Mouse (Mus musculus): ENCODE results near the gene Fam213a. TPM values are rescaled to one million over a fixed set of nuclear protein-coding genes. Genes with fewer than 3 reads are reported as not detected.

Gene Fam213a
- polyA plus RNA-seq, 1 experiment from 2014 or later: 46.7 TPM

DNA sequence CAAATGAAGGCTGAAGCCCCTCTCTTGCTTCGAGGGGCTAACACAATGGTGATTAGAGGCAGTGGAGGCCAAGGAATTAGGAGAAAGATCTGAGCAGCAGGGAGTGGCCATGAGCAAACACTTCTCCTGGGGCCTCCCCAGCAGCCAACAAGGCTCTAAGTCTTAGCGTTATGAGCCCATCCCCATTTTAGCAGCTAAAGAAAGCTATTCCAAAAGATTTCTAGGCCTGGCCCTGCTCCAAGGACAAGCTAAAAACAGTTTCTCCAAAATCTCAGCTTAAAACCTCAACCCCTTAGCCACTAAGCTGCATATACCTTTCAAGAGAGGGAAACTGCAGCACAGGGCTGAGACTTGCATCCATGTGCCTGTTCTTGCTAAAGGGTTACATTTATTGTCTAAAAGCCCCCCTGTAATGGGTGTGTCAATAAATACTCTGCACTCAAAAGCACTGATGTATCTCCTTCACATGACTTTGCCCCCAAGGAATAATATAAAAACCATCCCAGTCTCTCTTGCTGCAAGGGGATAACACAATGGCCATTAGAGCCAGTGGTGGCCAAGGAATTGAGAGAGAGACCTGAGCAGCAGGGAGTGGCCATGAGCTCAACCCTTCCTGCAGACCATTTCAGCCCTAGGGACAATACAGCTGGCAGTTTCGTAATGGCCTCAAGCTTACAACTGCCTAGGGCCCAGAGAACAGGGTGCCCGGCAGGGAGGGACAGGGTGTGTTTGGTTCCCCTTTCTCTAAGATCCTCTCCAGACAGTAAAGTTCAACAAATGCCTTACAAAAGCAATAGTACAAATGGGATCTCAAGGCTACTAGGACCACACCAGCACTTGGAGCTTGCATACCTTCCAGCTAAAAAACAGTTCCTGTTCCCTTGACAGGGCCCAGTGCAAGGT, 55.3 kb downstream of the Fam213a start:
- Histone ChIP-seq H3K27ac (replicated peaks) (peak overlapping the region; percentile 97), H3K4me3 (no peak overlapping the region), H3K27me3 (no peaks in the 10 kb centered on the region), H3K4me1 (peaks cover 84% of the 10 kb centered on the region), H3K9ac (replicated peaks) (no peak overlapping the region), H3K4me2 (replicated peaks) (0 out of 2 replicates have a peak overlapping the region, but pooled peaks have one; percentile 5), H3K36me3 (no peaks in the 10 kb centered on the region), H3K9me3 (no peaks in the 10 kb centered on the region)
- WGBS: 18% methylated on average over 4 of the region's 4 CpGs
- no peak for ATAC-seq (ENCODE audit: low FRiP score, low read depth)

DNA sequence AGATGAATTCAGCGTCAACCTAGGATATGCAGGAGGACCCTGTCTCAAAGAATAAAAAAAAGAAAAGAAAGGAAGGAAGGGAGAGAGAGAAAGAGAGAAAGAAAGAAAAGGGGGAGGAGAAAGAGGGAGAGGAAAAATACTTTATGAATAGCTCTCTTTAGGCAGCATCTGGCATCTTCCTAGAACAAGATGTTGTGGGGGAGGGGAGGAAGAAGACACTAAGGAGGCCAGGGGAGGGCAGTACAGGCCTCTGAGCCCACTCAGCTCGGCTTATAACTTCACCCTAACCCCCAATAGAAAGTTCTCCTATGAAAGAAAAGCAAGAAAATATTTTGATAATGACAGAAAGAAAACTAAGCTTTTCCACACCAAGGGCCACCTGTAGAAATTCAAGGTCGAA, 56.0 kb downstream of the Fam213a start:
- H3K9me3 ChIP-seq: no peaks in the 10 kb centered on the region
- H3K36me3 ChIP-seq: no peaks in the 10 kb centered on the region
- no peaks in the 10 kb centered on the region for H3K27me3 ChIP-seq
- H3K9ac ChIP-seq (replicated peaks): no peak overlapping the region
- H3K4me2 ChIP-seq (replicated peaks): 0 out of 2 replicates have a peak overlapping the region, but pooled peaks have one; percentile 5
- H3K27ac ChIP-seq (replicated peaks): peak overlapping the region; percentile 97
- peaks cover 85% of the 10 kb centered on the region for H3K4me1 ChIP-seq
- no peak for ATAC-seq (ENCODE audit: low FRiP score, low read depth)
- 27% methylated on average over 3 of the region's 3 CpGs for WGBS
- H3K4me3 ChIP-seq: no peak overlapping the region

DNA sequence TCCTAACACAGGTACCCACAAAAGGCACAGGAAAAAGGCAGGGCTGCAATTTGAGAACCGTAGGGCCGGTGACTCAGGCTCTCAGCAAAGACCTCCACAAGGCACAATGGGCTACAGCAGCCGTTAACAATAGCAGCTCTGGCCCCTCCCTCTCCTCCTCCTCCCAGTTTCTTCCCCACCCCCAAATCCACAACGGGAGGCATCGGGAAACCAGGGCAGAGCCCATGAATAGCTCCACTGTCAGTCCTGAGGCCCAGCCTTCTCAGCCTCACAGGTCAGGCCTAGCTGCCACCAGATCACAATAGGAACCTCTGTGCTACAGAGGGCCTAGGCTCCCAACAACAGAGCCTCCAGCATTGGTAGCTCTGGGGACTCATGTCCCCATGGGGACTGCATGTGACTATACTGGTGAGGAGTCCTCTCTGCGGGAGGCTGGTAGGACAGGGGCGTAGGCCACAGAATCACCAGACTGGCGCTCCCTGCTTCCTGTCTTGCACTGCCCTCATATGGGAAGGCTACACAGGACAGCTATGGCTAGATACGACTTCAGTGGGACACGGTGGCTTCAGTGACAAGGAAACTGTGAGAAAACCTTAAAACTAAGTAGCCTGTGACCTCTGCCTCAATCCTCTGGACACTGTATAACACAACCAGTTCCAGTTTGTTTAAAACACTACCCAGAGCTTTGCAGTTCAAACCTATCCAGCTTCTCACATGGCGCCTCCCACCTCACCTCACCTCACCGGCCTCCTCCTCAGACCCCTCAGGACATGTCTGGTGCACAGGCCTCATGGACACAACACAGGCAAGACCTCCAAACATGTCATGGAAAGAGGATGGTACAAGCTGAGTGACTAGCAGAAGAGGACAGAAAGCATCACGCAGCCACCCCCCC, 57.1 kb downstream of the Fam213a start:
- peak overlapping the region; percentile 42; the same call in 1 of the 2 replicates for H3K9ac ChIP-seq (replicated peaks)
- no peak overlapping the region for H3K4me3 ChIP-seq
- no peaks in the 10 kb centered on the region for H3K27me3 ChIP-seq
- H3K4me2 ChIP-seq (replicated peaks): peak overlapping the region; percentile 43
- no peaks in the 10 kb centered on the region for H3K9me3 ChIP-seq
- ATAC-seq (ENCODE audit: low FRiP score, low read depth): peak; percentile 90
- H3K36me3 ChIP-seq: no peaks in the 10 kb centered on the region
- H3K4me1 ChIP-seq: peaks cover 76% of the 10 kb centered on the region
- H3K27ac ChIP-seq (replicated peaks): peak overlapping the region; percentile 97
- 18% methylated on average over 13 of the region's 13 CpGs for WGBS

DNA sequence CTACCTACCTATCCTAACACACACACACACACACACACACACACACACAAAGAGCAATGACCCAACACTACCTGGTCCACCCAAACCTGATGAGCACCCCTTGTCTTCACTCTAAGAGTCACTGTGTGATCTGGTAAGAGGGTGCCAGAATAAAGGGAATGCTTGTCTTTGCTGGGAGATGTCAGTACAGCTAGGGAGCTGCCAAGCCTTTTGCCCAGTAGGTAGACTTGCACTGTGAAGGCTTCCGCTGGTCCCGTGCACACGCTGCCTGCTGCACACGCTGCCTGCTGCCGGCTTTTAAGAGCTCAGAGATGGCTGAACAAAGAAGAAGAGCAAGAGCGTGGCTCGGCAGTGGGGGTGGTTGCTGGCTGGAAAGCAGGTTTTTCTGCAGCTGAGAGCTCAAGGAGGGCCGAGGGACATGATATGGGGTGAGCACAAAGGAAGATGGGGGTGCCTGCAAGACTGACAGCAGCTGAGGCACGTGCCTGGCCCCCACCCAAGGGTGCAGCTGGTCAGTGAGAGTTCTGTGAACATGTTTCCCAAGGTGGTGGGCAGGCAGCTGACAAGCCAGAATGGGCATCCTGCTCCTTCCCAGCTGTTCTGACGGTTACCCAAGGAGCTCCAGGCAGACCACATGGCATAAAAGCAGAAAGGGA, 57.9 kb downstream of the Fam213a start:
- peak overlapping the region; percentile 6 for H3K4me3 ChIP-seq
- peaks cover 78% of the 10 kb centered on the region for H3K4me1 ChIP-seq
- no peaks in the 10 kb centered on the region for H3K27me3 ChIP-seq
- peak overlapping the region; percentile 42 for H3K9ac ChIP-seq (replicated peaks)
- H3K36me3 ChIP-seq: no peaks in the 10 kb centered on the region
- peak overlapping the region; percentile 97 for H3K27ac ChIP-seq (replicated peaks)
- peak; percentile 44 for ATAC-seq (ENCODE audit: low FRiP score, low read depth)
- peak overlapping the region; percentile 43 for H3K4me2 ChIP-seq (replicated peaks)
- H3K9me3 ChIP-seq: no peaks in the 10 kb centered on the region
- WGBS: 2% methylated on average over 10 of the region's 10 CpGs

DNA sequence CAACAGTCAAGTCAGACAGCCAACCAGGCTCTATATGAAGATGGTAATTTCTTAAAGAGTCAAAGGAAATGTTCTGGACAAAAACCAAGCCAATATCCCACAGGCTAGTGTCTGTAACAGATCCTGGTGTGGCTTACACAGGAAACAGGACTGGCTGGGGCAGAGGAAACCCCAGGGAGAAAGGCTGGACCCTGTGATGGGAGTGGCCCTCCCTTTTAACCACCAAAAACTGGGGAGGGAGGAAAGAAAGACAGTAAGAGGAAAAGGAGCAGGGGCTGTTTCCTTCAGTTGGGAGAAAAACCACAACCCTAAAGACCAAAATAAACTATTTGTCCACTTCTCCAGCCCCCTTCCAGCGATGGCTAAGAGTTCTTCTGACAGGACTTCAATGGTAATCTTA, 58.4 kb downstream of the Fam213a start:
- H3K4me2 ChIP-seq (replicated peaks): peak overlapping the region; percentile 43
- no peak overlapping the region for H3K4me3 ChIP-seq
- H3K9ac ChIP-seq (replicated peaks): peak overlapping the region; percentile 42
- ATAC-seq (ENCODE audit: low FRiP score, low read depth): no peak
- no peaks in the 10 kb centered on the region for H3K36me3 ChIP-seq
- peaks cover 83% of the 10 kb centered on the region for H3K4me1 ChIP-seq
- WGBS: 54% methylated on average over 1 of the region's 1 CpGs
- no peaks in the 10 kb centered on the region for H3K9me3 ChIP-seq
- H3K27me3 ChIP-seq: no peaks in the 10 kb centered on the region
- peak overlapping the region; percentile 97 for H3K27ac ChIP-seq (replicated peaks)

DNA sequence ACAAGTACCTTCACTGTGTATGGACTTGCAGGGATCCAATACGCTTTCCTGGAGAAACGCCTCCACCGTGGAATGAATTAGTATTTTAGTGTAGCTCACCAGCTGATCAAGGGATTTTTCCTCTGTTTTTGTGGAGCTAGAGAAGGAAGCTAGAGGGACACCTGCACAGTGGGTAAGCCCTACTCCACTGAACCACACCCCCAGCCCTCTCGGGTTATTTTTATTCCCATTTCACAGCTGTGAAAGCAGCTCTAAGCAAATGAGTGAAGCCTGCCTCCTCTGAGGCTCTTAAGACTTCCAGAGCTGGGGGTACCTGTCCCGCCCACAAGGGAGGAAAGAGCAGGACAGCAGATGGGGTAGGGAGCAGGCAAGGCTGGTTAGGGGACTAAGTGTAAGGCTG, 60.2 kb downstream of the Fam213a start:
- H3K27ac ChIP-seq (replicated peaks): no peak overlapping the region
- WGBS: 83% methylated on average over 5 of the region's 5 CpGs

DNA sequence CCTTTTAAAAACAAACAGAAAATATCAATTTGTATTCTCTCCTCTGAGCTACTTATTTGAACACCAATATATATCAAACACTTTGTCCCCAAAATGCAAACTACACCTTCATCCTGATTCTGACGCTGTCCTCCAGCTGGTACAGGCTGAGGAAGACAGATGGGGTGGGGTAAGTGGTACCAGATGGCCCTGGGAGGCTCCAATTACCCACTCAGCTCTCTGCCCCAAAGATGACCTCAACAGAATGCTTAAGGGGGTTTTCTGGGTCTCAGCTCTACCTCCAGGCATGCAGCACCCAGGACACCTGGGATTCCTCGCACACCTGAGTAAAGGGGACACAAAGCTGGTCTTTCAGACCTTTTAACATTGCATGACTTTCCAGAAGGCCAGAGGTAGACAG, 60.9 kb downstream of the Fam213a start:
- WGBS: 61% methylated on average over 2 of the region's 2 CpGs
- Histone ChIP-seq H3K4me3 (no peak overlapping the region), H3K4me2 (replicated peaks) (no peak overlapping the region), H3K9me3 (no peaks in the 10 kb centered on the region), H3K36me3 (no peaks in the 10 kb centered on the region), H3K4me1 (peaks cover 74% of the 10 kb centered on the region), H3K27ac (replicated peaks) (no peak overlapping the region), H3K9ac (replicated peaks) (no peak overlapping the region), H3K27me3 (no peaks in the 10 kb centered on the region)
- no peak for ATAC-seq (ENCODE audit: low FRiP score, low read depth)

More for the DNA sequence above, 60.2 kb downstream of the Fam213a start:
- no peak for ATAC-seq (ENCODE audit: low FRiP score, low read depth)
- H3K36me3 ChIP-seq: no peaks in the 10 kb centered on the region
- H3K27me3 ChIP-seq: no peaks in the 10 kb centered on the region
- H3K9me3 ChIP-seq: no peaks in the 10 kb centered on the region
- no peak overlapping the region for H3K9ac ChIP-seq (replicated peaks)
- no peak overlapping the region for H3K4me2 ChIP-seq (replicated peaks)
- peaks cover 80% of the 10 kb centered on the region for H3K4me1 ChIP-seq
- no peak overlapping the region for H3K4me3 ChIP-seq

DNA sequence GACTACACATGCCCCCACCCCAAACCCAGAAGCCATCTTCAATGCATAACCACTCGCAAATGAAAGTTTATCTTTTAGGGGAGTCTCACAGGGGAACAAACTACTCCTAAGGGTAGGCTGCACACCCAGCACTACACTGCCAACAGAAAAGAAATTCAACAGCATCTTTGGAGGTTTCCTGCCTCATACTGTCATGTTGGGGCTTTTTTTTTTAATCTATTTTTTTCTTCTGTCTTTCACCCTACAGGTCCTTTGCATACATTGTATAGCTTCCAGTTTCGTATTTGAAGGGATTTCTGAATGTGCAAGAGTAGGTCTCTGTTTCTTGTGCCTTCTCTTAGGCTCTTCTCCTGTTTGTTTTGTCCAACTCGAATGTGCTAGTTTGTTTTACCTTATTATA, 61.3 kb downstream of the Fam213a start:
- no peak overlapping the region for H3K4me3 ChIP-seq
- no peaks in the 10 kb centered on the region for H3K27me3 ChIP-seq
- no peak overlapping the region for H3K27ac ChIP-seq (replicated peaks)
- 87% methylated on average over 3 of the region's 3 CpGs for WGBS
- peaks cover 70% of the 10 kb centered on the region for H3K4me1 ChIP-seq
- H3K4me2 ChIP-seq (replicated peaks): no peak overlapping the region
- no peak overlapping the region for H3K9ac ChIP-seq (replicated peaks)
- no peaks in the 10 kb centered on the region for H3K36me3 ChIP-seq
- H3K9me3 ChIP-seq: no peaks in the 10 kb centered on the region
- ATAC-seq (ENCODE audit: low FRiP score, low read depth): no peak

DNA sequence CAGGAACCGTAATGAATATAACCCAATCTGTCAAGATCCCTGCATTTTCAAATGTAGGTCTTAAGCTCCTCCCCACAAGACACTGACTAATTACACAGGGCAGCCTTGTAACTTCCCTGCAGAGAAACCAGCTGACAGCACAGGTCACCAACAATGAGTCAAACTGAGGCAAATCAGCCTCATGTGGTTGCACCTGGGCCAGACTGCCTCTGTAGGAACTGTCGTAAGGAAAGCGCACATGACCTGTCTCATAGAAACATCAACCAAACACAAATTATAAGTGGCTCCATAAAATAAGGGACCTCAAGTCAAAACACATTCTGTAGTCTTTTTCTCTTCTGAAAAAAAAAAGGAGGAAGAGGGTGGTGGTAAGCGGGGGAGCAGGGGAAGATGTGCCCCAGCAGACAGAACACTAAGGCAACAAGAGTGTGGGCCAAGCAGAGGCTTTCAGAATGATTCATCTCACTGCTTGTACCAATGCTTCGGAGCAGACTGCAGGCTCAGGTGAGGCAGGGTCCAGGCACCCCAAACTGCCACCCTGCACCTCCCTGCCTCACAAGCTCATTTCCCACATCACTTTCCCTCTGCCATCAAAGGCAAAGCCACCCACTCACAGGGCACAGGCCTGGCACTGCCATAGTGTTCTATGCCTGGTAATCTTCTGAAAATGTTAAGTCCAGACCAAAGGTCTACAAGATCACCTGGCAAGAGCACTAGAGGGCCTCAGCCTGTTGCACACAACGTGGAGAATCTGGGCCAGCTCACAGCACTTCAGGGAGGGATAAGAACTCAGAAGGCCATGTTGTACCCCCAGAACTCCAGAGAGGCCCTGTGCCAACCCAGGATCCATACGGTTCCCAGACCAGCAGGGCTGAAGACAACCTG, 63.6 kb downstream of the Fam213a start:
- H3K9me3 ChIP-seq: no peaks in the 10 kb centered on the region
- no peaks in the 10 kb centered on the region for H3K27me3 ChIP-seq
- H3K27ac ChIP-seq (replicated peaks): no peak overlapping the region
- H3K4me3 ChIP-seq: no peak overlapping the region
- no peak for ATAC-seq (ENCODE audit: low FRiP score, low read depth)
- 0 out of 2 replicates have a peak, but pooled peaks cover 5% of the 10 kb centered on the region for H3K36me3 ChIP-seq
- WGBS: 73% methylated on average over 7 of the region's 7 CpGs
- no peak overlapping the region for H3K9ac ChIP-seq (replicated peaks)
- H3K4me2 ChIP-seq (replicated peaks): no peak overlapping the region
- peaks cover 46% of the 10 kb centered on the region for H3K4me1 ChIP-seq

DNA sequence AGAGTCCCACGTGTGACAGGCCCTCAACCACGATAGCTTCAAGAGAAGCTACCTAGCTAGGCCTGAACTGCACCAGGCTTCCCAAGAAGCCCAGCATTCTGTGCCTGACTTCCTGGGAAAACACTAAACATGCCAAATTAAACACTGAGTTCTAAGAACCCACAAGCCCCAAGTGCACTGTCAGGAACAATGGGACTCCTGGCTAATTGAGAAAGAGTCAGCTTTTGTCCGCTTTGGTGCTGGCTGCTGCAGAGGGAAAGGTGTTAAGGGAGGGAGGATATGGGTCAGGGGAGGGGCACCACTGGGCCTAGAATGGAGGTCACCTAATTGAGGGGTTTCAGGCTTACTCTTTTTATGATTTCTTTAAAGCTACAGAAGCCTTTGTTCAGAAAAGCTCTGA, 64.5 kb downstream of the Fam213a start:
- H3K27ac ChIP-seq (replicated peaks): no peak overlapping the region; the same call in 1 of the 2 replicates
- H3K4me2 ChIP-seq (replicated peaks): no peak overlapping the region
- no peak; the same call in 1 of the 2 replicates for ATAC-seq (ENCODE audit: low FRiP score, low read depth)
- 0 out of 2 replicates have a peak, but pooled peaks cover 5% of the 10 kb centered on the region for H3K36me3 ChIP-seq
- H3K27me3 ChIP-seq: no peaks in the 10 kb centered on the region
- H3K4me3 ChIP-seq: no peak overlapping the region
- H3K4me1 ChIP-seq: peaks cover 37% of the 10 kb centered on the region
- WGBS: 39% methylated on average over 3 of the region's 3 CpGs
- H3K9me3 ChIP-seq: no peaks in the 10 kb centered on the region
- H3K9ac ChIP-seq (replicated peaks): no peak overlapping the region

DNA sequence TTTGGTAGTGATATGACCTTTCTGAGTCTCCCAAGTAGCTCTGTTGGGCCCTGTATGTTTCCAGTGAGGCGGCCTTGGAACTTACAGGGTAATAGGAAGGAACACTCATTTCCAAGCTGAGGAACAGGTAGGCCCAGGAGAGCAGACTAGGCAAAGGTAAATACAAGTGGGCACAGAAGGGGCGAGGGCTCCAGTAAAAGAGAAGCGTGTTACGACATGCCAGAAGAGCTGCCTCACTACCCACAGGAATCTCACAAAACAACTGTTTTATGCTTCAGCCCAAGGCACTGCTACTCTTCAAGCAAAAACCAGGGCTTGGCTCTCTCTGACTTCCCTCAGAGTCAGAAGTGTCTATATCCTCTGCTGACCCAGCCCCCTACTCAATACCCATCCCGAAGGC, 65.1 kb downstream of the Fam213a start:
- peaks cover 32% of the 10 kb centered on the region for H3K4me1 ChIP-seq
- H3K27ac ChIP-seq (replicated peaks): no peak overlapping the region
- no peak for ATAC-seq (ENCODE audit: low FRiP score, low read depth)

More for the DNA sequence above, 65.1 kb downstream of the Fam213a start:
- H3K36me3 ChIP-seq: 0 out of 2 replicates have a peak, but pooled peaks cover 5% of the 10 kb centered on the region
- no peak overlapping the region for H3K4me2 ChIP-seq (replicated peaks)
- no peaks in the 10 kb centered on the region for H3K27me3 ChIP-seq
- no peak overlapping the region for H3K9ac ChIP-seq (replicated peaks)
- no peaks in the 10 kb centered on the region for H3K9me3 ChIP-seq
- H3K4me3 ChIP-seq: no peak overlapping the region
- WGBS: 92% methylated on average over 5 of the region's 5 CpGs

Data from midbrain, embryonic 12.5 days (tissue).